Mouse (Mus musculus): Measurements from ENCODE around the gene Nsdhl. TPM values are rescaled to one million over a fixed set of nuclear protein-coding genes. Genes with fewer than 3 reads are reported as not detected.

The Nsdhl gene
- polyA plus RNA-seq, 1 experiment: 4.2 TPM

DNA sequence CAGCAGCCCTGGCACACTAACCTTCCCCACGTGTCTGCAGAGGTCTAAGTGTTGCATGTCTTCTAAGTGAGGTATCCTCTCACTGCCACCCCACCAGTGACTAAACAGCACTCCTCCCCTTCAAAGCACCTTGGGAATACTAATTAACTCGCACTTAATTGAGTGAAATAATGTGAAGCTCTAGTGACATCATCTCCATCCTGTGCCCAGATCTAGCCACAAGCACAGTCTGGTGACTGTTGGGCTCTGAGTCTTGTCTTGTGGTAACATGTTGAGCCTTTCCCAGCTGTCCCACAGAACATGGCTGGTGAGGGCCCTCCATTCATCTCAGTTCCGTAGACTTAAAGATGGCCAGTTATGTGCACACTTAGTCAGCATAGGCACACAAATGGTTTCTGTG lies 44.4 kb downstream of the Nsdhl start:
- no peaks in the 10 kb centered on the region for H3K4me1 ChIP-seq (ENCODE audit: control insufficient read depth, insufficient read depth, insufficient read length)
- H3K36me3 ChIP-seq (ENCODE audit: control insufficient read depth, insufficient read depth, low read length): no peaks in the 10 kb centered on the region
- 82% methylated on average over 3 of the region's 3 CpGs for WGBS
- H3K27me3 ChIP-seq (ENCODE audit: control insufficient read depth, insufficient read depth, low read length): no peaks in the 10 kb centered on the region
- TF ChIP-seq POLR2A (IDR thresholded peaks at IDR 0.05; ENCODE audit: low read depth, low read length): no peak
- no peak for TF ChIP-seq CTCF (IDR thresholded peaks at IDR 0.05; ENCODE audit: extremely low read depth, insufficient read depth, insufficient read length, insufficient replicate concordance)
- H3K27ac ChIP-seq (ENCODE audit: insufficient read depth, low read length): no peak overlapping the region
- no peak for DNase-seq (ENCODE audit: low read depth in 1 of 2, low spot score in 2 of 2)
- H3K4me3 ChIP-seq (ENCODE audit: extremely low read depth, insufficient read depth, insufficient read length): no peak overlapping the region

DNA sequence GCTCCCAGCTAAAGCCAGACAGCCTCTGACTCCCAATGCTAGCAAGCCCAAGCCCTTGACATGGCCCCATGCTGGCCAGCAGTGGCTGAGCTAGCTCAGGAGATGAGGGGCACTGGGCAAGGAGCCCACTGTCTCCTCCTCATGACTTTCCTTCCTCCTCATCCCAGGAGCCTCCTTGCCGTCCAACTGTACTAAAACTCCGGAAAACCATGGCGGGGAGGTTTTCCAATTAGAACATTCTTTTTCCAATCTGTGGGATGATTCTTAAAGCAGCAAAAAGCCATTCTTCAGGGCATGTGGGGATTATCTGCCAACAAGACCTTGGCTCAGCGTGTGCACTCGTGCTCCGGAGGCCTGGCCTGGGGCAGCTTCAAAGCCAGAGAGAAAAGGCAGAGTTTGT lies 64.5 kb downstream of the Nsdhl start:
- Histone ChIP-seq H3K36me3 (ENCODE audit: control insufficient read depth, insufficient read depth, low read length) (no peaks in the 10 kb centered on the region), H3K4me1 (ENCODE audit: control insufficient read depth, insufficient read depth, insufficient read length) (no peaks in the 10 kb centered on the region), H3K4me3 (ENCODE audit: extremely low read depth, insufficient read depth, insufficient read length) (no peak overlapping the region), H3K27me3 (ENCODE audit: control insufficient read depth, insufficient read depth, low read length) (peaks cover 2% of the 10 kb centered on the region; the same call in 1 of the 2 replicates), H3K27ac (ENCODE audit: insufficient read depth, low read length) (no peak overlapping the region)
- DNase-seq (ENCODE audit: low read depth in 1 of 2, low spot score in 2 of 2): no peak
- WGBS: 83% methylated on average over 6 of the region's 6 CpGs
- TF ChIP-seq CTCF (IDR thresholded peaks at IDR 0.05; ENCODE audit: extremely low read depth, insufficient read depth, insufficient read length, insufficient replicate concordance): no peak
- TF ChIP-seq POLR2A (IDR thresholded peaks at IDR 0.05; ENCODE audit: low read depth, low read length): no peak

DNA sequence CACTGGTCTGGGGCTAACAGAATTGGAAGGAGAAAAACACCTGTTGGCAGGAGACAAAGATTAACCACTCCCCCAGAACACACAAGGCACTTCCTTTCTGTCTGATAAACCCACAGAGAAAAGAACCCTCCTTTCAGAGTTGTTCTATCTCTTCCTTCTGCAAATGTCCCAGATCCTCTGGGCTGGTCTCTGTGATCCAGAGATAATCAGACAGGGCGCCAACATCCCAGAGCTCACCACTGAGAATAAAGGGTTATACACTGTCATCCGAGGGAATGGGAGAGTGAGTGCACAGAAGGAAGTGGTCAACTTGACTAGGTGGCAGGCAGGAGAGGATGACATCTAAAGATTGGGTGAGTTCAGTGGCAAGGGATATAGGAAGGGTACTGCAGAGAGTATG lies 67.2 kb downstream of the Nsdhl start:
- no peak for TF ChIP-seq POLR2A (IDR thresholded peaks at IDR 0.05; ENCODE audit: low read depth, low read length)
- no peak for TF ChIP-seq CTCF (IDR thresholded peaks at IDR 0.05; ENCODE audit: extremely low read depth, insufficient read depth, insufficient read length, insufficient replicate concordance)
- WGBS: 52% methylated on average over 2 of the region's 2 CpGs
- Histone ChIP-seq H3K4me1 (ENCODE audit: control insufficient read depth, insufficient read depth, insufficient read length) (no peaks in the 10 kb centered on the region), H3K27me3 (ENCODE audit: control insufficient read depth, insufficient read depth, low read length) (peaks cover 2% of the 10 kb centered on the region; the same call in 1 of the 2 replicates), H3K27ac (ENCODE audit: insufficient read depth, low read length) (no peak overlapping the region), H3K36me3 (ENCODE audit: control insufficient read depth, insufficient read depth, low read length) (no peaks in the 10 kb centered on the region), H3K4me3 (ENCODE audit: extremely low read depth, insufficient read depth, insufficient read length) (no peak overlapping the region)
- no peak for DNase-seq (ENCODE audit: low read depth in 1 of 2, low spot score in 2 of 2)

DNA sequence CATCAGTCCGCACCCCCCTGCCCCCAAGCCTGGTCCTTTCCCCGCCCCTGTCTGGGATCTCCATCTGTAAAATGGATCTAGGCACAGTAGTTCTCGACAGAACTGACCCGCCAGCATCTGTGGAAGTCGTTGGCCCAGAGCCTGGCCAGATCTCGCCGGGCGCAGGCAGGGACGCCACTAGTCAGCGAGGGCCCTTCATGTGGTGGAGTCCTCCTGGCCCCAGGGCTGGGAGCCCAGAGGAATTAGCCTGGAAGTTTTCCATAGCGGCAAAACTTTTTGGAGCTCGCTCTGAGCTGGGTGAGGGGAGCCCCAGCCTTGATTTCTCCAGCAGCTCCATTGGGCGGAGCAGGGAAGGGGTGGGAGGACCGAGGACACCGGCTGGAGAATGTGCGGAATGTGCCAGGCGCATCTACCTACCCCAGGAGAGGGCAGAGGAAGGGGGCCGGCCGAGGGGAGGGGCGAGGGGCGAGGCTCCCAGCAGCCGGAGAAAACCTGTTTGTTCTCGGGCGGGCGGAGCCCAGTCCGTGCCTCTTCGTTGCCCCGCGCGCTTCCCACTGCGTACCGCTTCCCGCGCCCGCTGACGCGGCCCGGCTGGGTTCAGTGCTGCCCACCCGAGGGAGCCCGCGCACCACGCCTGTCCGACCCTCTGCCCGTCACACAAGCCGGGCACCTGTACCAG lies 68.6 kb downstream of the Nsdhl start, which contains the start of gene Zfp185:
Zfp185 (plus strand) TSS at position 499 of the 679 bp plus-strand sequence.
- peak within 1 kb of the TSS; percentile 23; the same call in 1 of the 2 replicates for H3K4me3 ChIP-seq (ENCODE audit: extremely low read depth, insufficient read depth, insufficient read length)
- no peak for DNase-seq (ENCODE audit: low read depth in 1 of 2, low spot score in 2 of 2)
- H3K27me3 ChIP-seq (ENCODE audit: control insufficient read depth, insufficient read depth, low read length): peaks cover 2% of the 10 kb centered on the region; the same call in 1 of the 2 replicates
- H3K27ac ChIP-seq (ENCODE audit: insufficient read depth, low read length): no peak within 1 kb of the TSS
- no peaks in the 10 kb centered on the region for H3K36me3 ChIP-seq (ENCODE audit: control insufficient read depth, insufficient read depth, low read length)
- WGBS: 42% methylated on average over 44 of the region's 45 CpGs
- no peaks in the 10 kb centered on the region for H3K4me1 ChIP-seq (ENCODE audit: control insufficient read depth, insufficient read depth, insufficient read length)
- TF ChIP-seq CTCF (IDR thresholded peaks at IDR 0.05; ENCODE audit: extremely low read depth, insufficient read depth, insufficient read length, insufficient replicate concordance): no peak
- TF ChIP-seq POLR2A (IDR thresholded peaks at IDR 0.05; ENCODE audit: low read depth, low read length): no peak

DNA sequence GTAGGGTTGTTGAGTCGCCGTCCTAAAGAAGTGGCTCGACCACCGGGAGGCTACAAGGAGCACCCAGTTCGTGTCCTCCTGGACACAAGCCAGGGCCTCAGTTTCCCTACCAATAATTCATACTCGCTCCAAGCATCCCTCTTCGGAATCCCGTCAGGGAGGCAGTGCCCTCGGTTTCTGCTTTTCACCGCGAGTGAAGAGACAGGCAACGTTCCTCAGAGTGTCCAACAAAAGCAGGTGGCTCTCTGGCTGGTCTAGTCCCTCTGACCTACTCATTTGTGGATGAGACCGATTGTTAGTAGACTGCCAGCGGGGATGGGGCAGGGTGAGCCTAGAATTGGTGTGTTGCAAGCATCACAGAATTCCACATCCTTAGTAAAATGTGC lies 69.2 kb downstream of the Nsdhl start:
- 44% methylated on average over 14 of the region's 14 CpGs for WGBS
- Histone ChIP-seq H3K4me1 (ENCODE audit: control insufficient read depth, insufficient read depth, insufficient read length) (no peaks in the 10 kb centered on the region), H3K4me3 (ENCODE audit: extremely low read depth, insufficient read depth, insufficient read length) (peak overlapping the region; percentile 23; the same call in 1 of the 2 replicates), H3K27me3 (ENCODE audit: control insufficient read depth, insufficient read depth, low read length) (peaks cover 2% of the 10 kb centered on the region; the same call in 1 of the 2 replicates), H3K27ac (ENCODE audit: insufficient read depth, low read length) (no peak overlapping the region), H3K36me3 (ENCODE audit: control insufficient read depth, insufficient read depth, low read length) (no peaks in the 10 kb centered on the region)
- TF ChIP-seq CTCF (IDR thresholded peaks at IDR 0.05; ENCODE audit: extremely low read depth, insufficient read depth, insufficient read length, insufficient replicate concordance) (no peak), POLR2A (IDR thresholded peaks at IDR 0.05; ENCODE audit: low read depth, low read length) (no peak)
- DNase-seq (ENCODE audit: low read depth in 1 of 2, low spot score in 2 of 2): no peak

DNA sequence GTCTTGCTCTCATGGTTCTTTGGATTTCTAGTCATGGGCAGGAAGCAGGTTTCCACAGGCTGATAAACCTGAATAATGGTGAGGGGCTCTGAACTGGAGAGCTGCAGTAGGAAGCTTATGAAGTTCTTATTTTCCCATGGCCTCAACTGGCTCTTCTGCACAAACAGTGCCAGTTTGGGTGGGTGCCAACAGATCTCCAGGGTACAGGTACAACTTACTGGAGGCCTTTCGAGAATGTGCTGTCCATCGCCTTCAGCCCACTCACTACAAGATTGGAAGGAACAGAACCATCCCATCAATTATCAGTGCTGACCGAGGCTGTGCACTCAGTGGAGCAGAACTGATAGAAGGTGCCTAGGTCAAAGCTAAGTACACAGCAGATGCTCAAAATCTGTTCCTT lies 70.1 kb downstream of the Nsdhl start:
- no peak for TF ChIP-seq CTCF (IDR thresholded peaks at IDR 0.05; ENCODE audit: extremely low read depth, insufficient read depth, insufficient read length, insufficient replicate concordance)

DNA sequence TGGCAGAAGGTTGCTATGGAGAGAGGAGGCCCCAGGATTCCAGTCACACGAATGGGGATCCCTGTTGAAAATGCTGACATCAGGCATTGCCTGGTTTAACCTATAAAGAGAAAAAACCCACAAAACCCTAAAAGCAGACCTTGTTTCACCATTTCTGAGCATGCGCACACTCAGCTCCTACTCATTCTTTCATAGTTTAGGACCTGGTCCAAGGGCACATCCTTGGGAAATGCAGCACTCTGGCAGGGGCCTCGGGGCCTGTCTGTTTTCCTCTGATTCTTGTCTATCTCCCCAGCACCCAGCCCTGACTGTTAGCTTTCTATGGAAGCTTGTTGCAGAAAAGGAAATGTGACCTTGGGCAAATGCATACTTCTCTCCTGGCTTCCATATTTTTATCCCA lies 72.2 kb downstream of the Nsdhl start:
- Histone ChIP-seq H3K4me3 (ENCODE audit: extremely low read depth, insufficient read depth, insufficient read length) (no peak overlapping the region), H3K27me3 (ENCODE audit: control insufficient read depth, insufficient read depth, low read length) (peaks cover 2% of the 10 kb centered on the region; the same call in 1 of the 2 replicates), H3K4me1 (ENCODE audit: control insufficient read depth, insufficient read depth, insufficient read length) (no peaks in the 10 kb centered on the region), H3K36me3 (ENCODE audit: control insufficient read depth, insufficient read depth, low read length) (no peaks in the 10 kb centered on the region), H3K27ac (ENCODE audit: insufficient read depth, low read length) (no peak overlapping the region)
- WGBS: 71% methylated on average over 3 of the region's 3 CpGs
- no peak for TF ChIP-seq POLR2A (IDR thresholded peaks at IDR 0.05; ENCODE audit: low read depth, low read length)
- no peak for TF ChIP-seq CTCF (IDR thresholded peaks at IDR 0.05; ENCODE audit: extremely low read depth, insufficient read depth, insufficient read length, insufficient replicate concordance)
- DNase-seq (ENCODE audit: low read depth in 1 of 2, low spot score in 2 of 2): no peak

More for the DNA sequence above, 70.1 kb downstream of the Nsdhl start:
- 88% methylated on average over 3 of the region's 3 CpGs for WGBS
- no peak overlapping the region for H3K27ac ChIP-seq (ENCODE audit: insufficient read depth, low read length)
- DNase-seq (ENCODE audit: low read depth in 1 of 2, low spot score in 2 of 2): no peak
- no peaks in the 10 kb centered on the region for H3K4me1 ChIP-seq (ENCODE audit: control insufficient read depth, insufficient read depth, insufficient read length)
- peaks cover 2% of the 10 kb centered on the region; the same call in 1 of the 2 replicates for H3K27me3 ChIP-seq (ENCODE audit: control insufficient read depth, insufficient read depth, low read length)
- H3K36me3 ChIP-seq (ENCODE audit: control insufficient read depth, insufficient read depth, low read length): no peaks in the 10 kb centered on the region
- H3K4me3 ChIP-seq (ENCODE audit: extremely low read depth, insufficient read depth, insufficient read length): no peak overlapping the region
